Mouse (Mus musculus): Measurements from ENCODE around the gene Tekt5.

DNA sequence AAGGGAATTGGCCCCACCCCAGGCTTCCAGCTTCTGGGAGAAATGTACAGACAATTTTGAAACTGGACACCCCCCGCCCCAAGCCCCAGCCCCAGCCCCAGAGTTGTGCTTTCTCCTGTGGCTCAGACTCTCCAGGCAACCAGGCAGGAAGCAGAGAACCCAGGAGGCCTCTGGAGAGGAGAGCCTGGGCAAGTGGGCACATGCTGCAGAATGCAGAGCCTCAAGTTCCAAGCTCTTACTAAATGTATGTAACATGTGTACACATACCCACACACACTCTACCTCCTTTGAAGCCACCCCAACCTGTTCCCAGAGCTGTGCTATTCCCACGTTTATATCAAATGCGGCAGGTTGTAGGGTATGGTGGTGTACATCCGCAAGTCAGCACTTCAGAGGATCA lies 29.5 kb downstream of the Tekt5 start:
- no peak for TF ChIP-seq CTCF (IDR thresholded peaks at IDR 0.05; ENCODE audit: extremely low read depth, insufficient read depth, insufficient read length, insufficient replicate concordance)
- no peak for TF ChIP-seq POLR2A (IDR thresholded peaks at IDR 0.05; ENCODE audit: low read depth, low read length)

All from spleen, adult 2 months (tissue).